Mouse (Mus musculus): ENCODE measurements around the gene Hist1h2an.
"Not testable (repeated sequence)": the region's sequence is repeated elsewhere in the genome, so short reads cannot be mapped to it uniquely, and the experiment has no call there.

GRCm38 (mm10) chr13:21812092-21812491 is 25.1 kb upstream of the Hist1h2an start:
- TF ChIP-seq CTCF (IDR thresholded peaks at IDR 0.05; ENCODE audit: control insufficient read depth, insufficient read depth, low read length); POLR2A (IDR thresholded peaks at IDR 0.05; ENCODE audit: borderline replicate concordance, control insufficient read depth, low read depth, low read length): not testable (repeated sequence)
